Mouse (Mus musculus) adrenal gland, adult 10 weeks (tissue): ENCODE measurements around the gene Olfr628. TPM values are rescaled to one million over a fixed set of nuclear protein-coding genes. Genes with fewer than 3 reads are reported as not detected.

Experiments used
- polyA plus RNA-seq: library from polyadenylated mRNA; stranded (reverse); fragments of 350-450 nt; fragmentation: Illumina TruSeq; extraction: RNeasy Lipid Tissue Mini Kit (QIAGEN cat#74804); gene quantifications from one replicate; pipeline ENCODE4 v1.2.3, GENCODE M21; 2014; ENCODE audit warnings: low read depth, low replicate concordance

Olfr628 gene
- polyA plus RNA-seq: not detected

DNA sequence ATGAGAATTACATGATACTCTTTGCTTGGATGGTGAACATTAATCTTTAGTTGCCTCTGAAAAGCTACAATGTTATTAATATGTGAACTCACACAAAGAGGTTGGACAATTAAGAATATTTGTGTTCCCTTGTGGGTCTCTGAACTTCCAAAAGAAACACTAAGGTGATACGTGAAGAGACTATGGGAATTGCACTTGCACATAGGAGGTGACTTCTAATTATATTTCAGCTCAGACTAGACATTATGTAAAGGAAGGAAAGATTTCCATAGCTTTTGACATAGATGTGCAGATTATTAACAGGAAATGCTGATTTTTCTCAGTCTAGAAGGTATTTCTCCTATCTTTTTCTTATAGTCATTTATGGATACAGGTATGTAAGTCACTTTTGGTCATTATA is at the start of gene Olfr628:
Olfr628 (plus strand) TSS at position 301 of the 400 bp plus-strand sequence.

DNA sequence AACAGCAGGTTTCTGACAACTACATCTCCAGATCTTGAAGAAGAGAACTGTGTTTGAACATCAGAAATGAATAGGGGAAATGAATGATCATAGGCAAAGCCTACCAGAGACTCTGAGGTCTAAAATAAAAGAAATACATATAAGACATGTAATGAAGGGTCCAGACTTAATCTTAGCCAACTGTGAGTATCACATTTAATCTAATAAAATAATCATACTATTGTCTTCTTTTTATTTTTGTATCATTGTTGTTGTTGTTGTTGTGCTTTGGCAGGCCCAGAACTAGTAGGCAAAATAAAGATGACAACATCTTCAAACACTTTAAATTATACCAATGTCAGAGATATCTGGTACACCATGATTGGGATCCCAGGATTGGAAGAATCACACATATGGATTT is 47.8 kb upstream of the Olfr628 start, which contains the start of gene Olfr625-ps1:
Olfr625-ps1 (plus strand) TSS at position 301 of the 400 bp plus-strand sequence.

DNA sequence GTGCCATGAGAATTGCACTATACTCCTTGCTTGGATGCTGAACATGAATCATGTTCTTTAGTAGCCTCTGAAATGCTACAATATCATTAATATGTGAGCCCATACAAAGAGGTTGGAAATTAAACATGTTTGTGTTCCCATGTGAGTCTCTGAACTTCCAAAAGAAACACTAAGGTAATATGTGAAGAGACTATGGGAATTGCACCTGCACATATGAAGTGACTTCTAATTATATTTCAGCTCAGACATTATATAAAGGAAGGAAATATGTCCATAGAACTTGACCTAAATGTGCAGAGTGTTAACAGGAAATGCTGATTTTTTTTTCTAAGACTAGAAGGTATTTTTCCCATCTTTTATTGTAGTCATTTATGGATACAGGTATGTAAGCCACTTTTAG is 15.8 kb upstream of the Olfr628 start, which contains the start of gene Olfr243:
Olfr243 (plus strand) TSS at position 301 of the 400 bp plus-strand sequence.

DNA sequence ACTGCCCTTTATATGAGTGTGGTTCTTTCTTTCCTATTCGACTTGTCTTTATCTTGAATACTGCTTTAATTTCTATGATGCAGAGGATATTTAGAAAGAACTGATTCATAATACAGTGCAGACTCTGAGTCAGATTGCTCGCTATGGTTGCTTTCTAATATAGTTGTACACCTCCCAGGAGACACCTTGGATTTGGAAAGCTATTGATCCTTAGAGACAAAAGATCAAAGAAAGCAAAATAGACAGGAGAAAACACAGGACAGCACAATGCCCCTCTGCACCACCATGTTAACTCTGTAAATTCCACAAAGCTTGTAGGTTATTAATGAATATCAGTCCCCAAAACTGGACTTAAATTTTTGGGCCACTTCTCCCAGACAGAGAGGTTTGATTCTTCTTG is 14.7 kb downstream of the Olfr628 start, which contains the start of gene Olfr629:
Olfr629 (minus strand) TSS at position 101 of the 400 bp plus-strand sequence.

DNA sequence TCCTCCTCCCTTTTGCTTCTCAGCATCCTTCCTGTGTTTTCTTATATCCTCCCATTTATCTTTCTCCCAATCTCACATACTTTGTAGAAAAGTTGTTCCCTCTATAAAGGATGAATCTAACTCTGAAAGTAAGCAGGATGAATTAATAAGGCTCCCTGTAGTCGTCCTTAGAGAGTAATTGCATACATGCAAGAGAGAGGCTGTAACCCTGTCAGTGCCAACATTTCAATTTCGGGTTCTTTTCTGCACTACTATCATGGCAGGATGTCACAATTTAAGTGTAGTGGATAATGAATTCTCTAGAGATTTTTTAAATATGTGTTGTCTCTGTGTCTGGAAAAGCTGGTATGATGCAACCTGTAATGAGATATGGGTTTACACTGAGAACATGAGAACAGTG is 27.1 kb downstream of the Olfr628 start, which contains the start of gene Olfr630:
Olfr630 (minus strand) TSS at position 101 of the 400 bp plus-strand sequence.

DNA sequence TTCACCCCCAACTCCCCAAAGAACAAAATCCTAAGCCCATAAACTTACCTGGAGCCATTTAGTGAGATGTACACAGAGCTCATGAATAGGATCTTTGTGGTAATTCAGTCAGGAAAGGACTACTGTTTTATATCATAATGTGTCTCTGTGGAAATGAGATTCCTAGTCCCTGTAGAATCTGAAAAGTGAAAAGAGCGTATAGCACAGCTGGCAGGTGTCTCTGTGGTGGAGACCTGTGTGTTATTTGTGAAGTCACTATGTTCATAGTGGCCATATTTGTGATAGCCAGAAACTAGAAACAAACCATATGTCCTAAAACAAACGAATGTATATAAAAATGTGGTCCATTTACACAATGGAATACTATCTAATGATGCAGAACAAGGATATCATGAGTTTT is 41.3 kb downstream of the Olfr628 start, which contains the start of gene Olfr69:
Olfr69 (minus strand) TSS at position 101 of the 400 bp plus-strand sequence.

DNA sequence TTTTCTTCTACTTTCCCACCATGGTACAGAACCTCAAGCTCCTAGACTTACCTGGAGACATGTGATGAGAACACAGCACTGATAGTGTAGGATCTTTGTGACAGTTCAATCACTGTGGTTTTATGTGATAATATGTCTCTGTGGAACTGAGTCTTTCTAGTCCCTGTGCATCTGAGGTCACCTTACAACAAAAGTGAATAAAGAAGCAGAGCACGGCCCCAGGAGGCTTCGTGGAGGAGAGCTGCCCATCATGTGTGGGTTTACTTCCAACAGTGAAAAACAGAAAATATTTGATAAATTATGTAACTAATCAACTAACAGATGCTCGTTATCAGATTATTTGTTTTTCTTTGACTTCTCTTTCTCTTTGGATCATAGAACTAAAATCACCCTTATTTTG is 49.4 kb downstream of the Olfr628 start, which contains the start of gene Olfr68:
Olfr68 (minus strand) TSS at position 101 of the 400 bp plus-strand sequence.

Other genes with a start within 250 kb of the Olfr628 start
- gene Olfr609, start 232.3 kb upstream of the Olfr628 start, polyA plus RNA-seq: not detected
- gene Olfr610, start 218.3 kb upstream of the Olfr628 start, polyA plus RNA-seq: not detected
- not detected for gene Olfr611, start 209.5 kb upstream of the Olfr628 start, polyA plus RNA-seq
- gene Olfr612, start 187.7 kb upstream of the Olfr628 start, polyA plus RNA-seq: not detected
- not detected for gene Olfr613, start 182.3 kb upstream of the Olfr628 start, polyA plus RNA-seq
- gene Olfr615, start 174.3 kb upstream of the Olfr628 start, polyA plus RNA-seq: not detected
- gene Olfr616, start 161.2 kb upstream of the Olfr628 start, polyA plus RNA-seq: not detected
- gene Olfr617, start 157.3 kb upstream of the Olfr628 start, polyA plus RNA-seq: not detected
- gene Olfr618, start 140.3 kb upstream of the Olfr628 start, polyA plus RNA-seq: not detected
- gene Olfr619, start 129.8 kb upstream of the Olfr628 start, polyA plus RNA-seq: not detected
- gene Olfr620, start 117.8 kb upstream of the Olfr628 start, polyA plus RNA-seq: not detected
- not detected for gene Olfr622, start 87.7 kb upstream of the Olfr628 start, polyA plus RNA-seq
- not detected for gene Olfr623, start 66.7 kb upstream of the Olfr628 start, polyA plus RNA-seq
- gene Olfr624, start 59.2 kb upstream of the Olfr628 start, polyA plus RNA-seq: 0.12 TPM
- gene Olfr625-ps1, start 47.7 kb upstream of the Olfr628 start, polyA plus RNA-seq: not detected
- gene Olfr243, start 15.7 kb upstream of the Olfr628 start, polyA plus RNA-seq: not detected
- not detected for gene Olfr629, start 14.6 kb downstream of the Olfr628 start, polyA plus RNA-seq
- gene Olfr630, start 27.0 kb downstream of the Olfr628 start, polyA plus RNA-seq: not detected
- not detected for gene Olfr69, start 41.2 kb downstream of the Olfr628 start, polyA plus RNA-seq
- not detected for gene Olfr68, start 49.3 kb downstream of the Olfr628 start, polyA plus RNA-seq
- not detected for gene Olfr67, start 61.4 kb downstream of the Olfr628 start, polyA plus RNA-seq
- gene Hbb-bt, start 83.6 kb downstream of the Olfr628 start, polyA plus RNA-seq: 7.8 TPM
- gene Hbb-bs, start 97.7 kb downstream of the Olfr628 start, polyA plus RNA-seq: 111 TPM
- gene Hbb-bh2, start 110.1 kb downstream of the Olfr628 start, polyA plus RNA-seq: not detected
- not detected for gene Hbb-bh1, start 112.8 kb downstream of the Olfr628 start, polyA plus RNA-seq
- gene Hbb-y, start 122.8 kb downstream of the Olfr628 start, polyA plus RNA-seq: not detected
- not detected for gene Olfr66, start 155.9 kb downstream of the Olfr628 start, polyA plus RNA-seq
- not detected for gene Olfr64, start 164.1 kb downstream of the Olfr628 start, polyA plus RNA-seq
- not detected for gene Olfr65, start 173.1 kb downstream of the Olfr628 start, polyA plus RNA-seq
- gene Olfr631, start 198.5 kb downstream of the Olfr628 start, polyA plus RNA-seq: not detected
- not detected for gene Olfr632, start 204.0 kb downstream of the Olfr628 start, polyA plus RNA-seq
- gene Olfr633, start 214.1 kb downstream of the Olfr628 start, polyA plus RNA-seq: not detected
- gene Olfr635, start 240.8 kb downstream of the Olfr628 start, polyA plus RNA-seq: not detected